Mouse (Mus musculus): ENCODE measurements around the gene Ispd. TPM values are rescaled to one million over a fixed set of nuclear protein-coding genes. Genes with fewer than 3 reads are reported as not detected.
A peak's percentile ranks its signal among the peaks of the same experiment; 100 is the strongest.

Gene Ispd
- polyA plus RNA-seq, 1 experiment from 2014 or later: 13.9 TPM

DNA sequence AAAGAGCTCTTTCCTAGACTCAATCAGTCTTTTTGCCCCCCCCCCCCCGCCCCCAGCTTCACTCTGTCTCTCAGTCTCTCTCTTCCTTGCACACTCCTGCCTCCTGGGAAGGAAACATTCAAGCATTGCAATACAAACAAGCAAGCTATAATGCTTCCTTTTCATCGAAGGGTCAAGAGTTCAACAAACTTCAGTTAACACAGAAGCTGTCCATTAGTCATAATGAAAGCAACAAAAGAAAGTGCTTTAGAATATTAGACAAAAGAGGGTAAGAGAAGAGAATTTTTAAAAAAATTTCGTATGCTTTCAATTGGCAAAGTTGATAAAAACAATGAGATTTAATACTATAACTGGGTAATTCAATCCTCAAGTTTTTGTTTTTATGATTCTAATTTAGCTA lies 996 bp upstream of the Ispd start:
- Histone ChIP-seq H3K4me3 (ENCODE audit: low read length) (no peak overlapping the region), H3K27me3 (replicated peaks; ENCODE audit: control insufficient read depth, insufficient read depth, low read length) (no peaks in the 10 kb centered on the region), H3K27ac (ENCODE audit: low read depth, low read length) (no peak overlapping the region), H3K4me2 (ENCODE audit: low read length) (no peak overlapping the region), H3K4me1 (ENCODE audit: control insufficient read depth, insufficient read depth, low read depth, low read length) (peaks cover 3% of the 10 kb centered on the region; the same call in 1 of the 2 replicates), H3K9ac (ENCODE audit: low read depth, low read length) (no peak overlapping the region), H3K36me3 (ENCODE audit: control insufficient read depth, insufficient read depth, low read length) (no peaks in the 10 kb centered on the region), H3K9me3 (ENCODE audit: control insufficient read depth, low read length) (no peaks in the 10 kb centered on the region)
- 18% methylated on average over 3 of the region's 3 CpGs for WGBS
- no peak for ATAC-seq

DNA sequence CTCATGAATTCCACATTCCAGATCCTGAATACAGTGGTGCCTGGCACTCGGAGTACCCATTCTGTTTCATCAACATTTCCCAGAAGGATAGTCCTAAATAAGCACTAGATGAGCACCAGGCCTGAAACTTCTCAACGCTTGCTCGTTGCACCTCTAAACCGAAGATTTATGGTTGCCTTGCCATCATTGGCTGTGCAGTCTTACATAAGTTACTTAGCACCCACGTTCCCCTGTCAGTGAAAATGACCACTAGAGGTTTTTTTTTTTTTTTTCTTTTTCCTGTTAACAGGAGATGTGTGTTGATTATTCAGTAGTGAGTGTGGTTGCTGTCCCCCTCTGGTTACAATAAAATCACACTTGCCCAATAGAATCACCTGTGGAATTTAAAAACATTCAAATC lies 444 bp upstream of the Ispd start:
- Histone ChIP-seq H3K9ac (ENCODE audit: low read depth, low read length) (no peak overlapping the region; the same call in 1 of the 2 replicates), H3K4me2 (ENCODE audit: low read length) (peak overlapping the region; percentile 71), H3K9me3 (ENCODE audit: control insufficient read depth, low read length) (no peaks in the 10 kb centered on the region), H3K36me3 (ENCODE audit: control insufficient read depth, insufficient read depth, low read length) (no peaks in the 10 kb centered on the region), H3K4me3 (ENCODE audit: low read length) (no peak overlapping the region), H3K27me3 (replicated peaks; ENCODE audit: control insufficient read depth, insufficient read depth, low read length) (no peaks in the 10 kb centered on the region), H3K27ac (ENCODE audit: low read depth, low read length) (no peak overlapping the region), H3K4me1 (ENCODE audit: control insufficient read depth, insufficient read depth, low read depth, low read length) (peaks cover 3% of the 10 kb centered on the region; the same call in 1 of the 2 replicates)
- 31% methylated on average over 5 of the region's 5 CpGs for WGBS
- no peak for ATAC-seq

DNA sequence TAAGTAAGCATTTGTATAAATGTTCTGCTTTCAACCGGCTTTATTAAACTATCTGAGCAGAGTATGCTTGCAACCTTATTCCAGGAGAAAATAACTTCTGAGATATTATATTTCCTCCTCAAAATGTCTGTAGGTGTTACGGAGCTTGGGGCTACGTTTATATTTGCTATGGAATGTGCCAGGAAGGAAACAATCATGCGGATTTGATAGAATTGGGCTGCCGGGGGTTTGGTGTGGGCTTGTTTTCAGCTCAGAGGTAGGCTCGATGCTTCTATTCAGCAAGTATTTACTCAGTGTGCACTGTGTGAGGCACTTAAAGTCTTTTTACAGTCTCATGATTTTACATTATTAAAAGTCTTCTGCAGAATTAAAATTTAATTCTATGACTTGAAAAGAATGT lies 4.1 kb downstream of the Ispd start:
- no peak for ATAC-seq

DNA sequence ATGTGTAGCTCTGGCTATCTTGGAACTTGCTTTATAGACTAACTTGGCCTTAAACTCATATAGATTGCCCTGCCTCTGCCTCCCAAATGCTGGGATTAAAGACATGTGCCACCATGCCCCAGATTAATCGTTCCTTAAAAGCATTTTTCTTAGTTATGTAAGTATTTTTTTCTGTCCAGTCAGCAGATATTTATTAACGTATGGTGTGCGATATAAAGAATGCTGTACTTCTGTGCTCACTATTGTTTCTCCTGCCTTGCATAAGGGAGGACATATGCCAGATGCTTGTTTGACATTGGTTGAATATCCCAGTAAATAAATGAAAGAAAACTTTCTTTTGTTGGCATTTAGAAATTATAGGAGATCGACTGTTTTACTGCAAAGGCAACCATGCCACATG lies 5.7 kb downstream of the Ispd start:
- H3K9me3 ChIP-seq (ENCODE audit: control insufficient read depth, low read length): no peaks in the 10 kb centered on the region
- no peak overlapping the region for H3K4me2 ChIP-seq (ENCODE audit: low read length)
- no peaks in the 10 kb centered on the region for H3K36me3 ChIP-seq (ENCODE audit: control insufficient read depth, insufficient read depth, low read length)
- no peaks in the 10 kb centered on the region for H3K4me1 ChIP-seq (ENCODE audit: control insufficient read depth, insufficient read depth, low read depth, low read length)
- no peak for ATAC-seq
- 93% methylated on average over 4 of the region's 4 CpGs for WGBS
- H3K27me3 ChIP-seq (replicated peaks; ENCODE audit: control insufficient read depth, insufficient read depth, low read length): no peaks in the 10 kb centered on the region
- H3K9ac ChIP-seq (ENCODE audit: low read depth, low read length): no peak overlapping the region
- no peak overlapping the region for H3K27ac ChIP-seq (ENCODE audit: low read depth, low read length)
- H3K4me3 ChIP-seq (ENCODE audit: low read length): no peak overlapping the region

More for the DNA sequence above, 4.1 kb downstream of the Ispd start:
- Histone ChIP-seq H3K9ac (ENCODE audit: low read depth, low read length) (no peak overlapping the region), H3K36me3 (ENCODE audit: control insufficient read depth, insufficient read depth, low read length) (no peaks in the 10 kb centered on the region), H3K27me3 (replicated peaks; ENCODE audit: control insufficient read depth, insufficient read depth, low read length) (no peaks in the 10 kb centered on the region), H3K4me2 (ENCODE audit: low read length) (no peak overlapping the region), H3K9me3 (ENCODE audit: control insufficient read depth, low read length) (no peaks in the 10 kb centered on the region), H3K4me3 (ENCODE audit: low read length) (no peak overlapping the region), H3K4me1 (ENCODE audit: control insufficient read depth, insufficient read depth, low read depth, low read length) (peaks cover 3% of the 10 kb centered on the region; the same call in 1 of the 2 replicates), H3K27ac (ENCODE audit: low read depth, low read length) (no peak overlapping the region)
- 73% methylated on average over 6 of the region's 6 CpGs for WGBS

DNA sequence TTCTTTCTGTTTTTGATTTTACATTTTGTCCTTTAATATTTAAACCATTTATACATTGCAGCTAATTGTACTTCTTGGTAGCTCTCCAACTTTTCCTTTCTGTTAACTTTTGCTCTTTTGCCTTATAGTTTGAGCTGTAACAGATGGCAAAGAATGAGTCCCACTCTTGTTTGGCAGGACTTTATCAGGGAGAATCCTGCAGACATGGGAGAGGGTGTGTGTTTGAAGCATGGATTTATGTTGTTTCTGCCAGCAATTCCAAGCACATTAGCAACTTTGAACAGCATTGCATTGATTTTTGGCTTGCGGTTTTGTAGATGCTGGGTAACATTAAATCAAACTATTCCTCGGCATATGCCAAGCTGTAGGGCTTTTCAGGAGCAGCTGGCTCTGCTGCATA lies 13.9 kb downstream of the Ispd start:
- WGBS: 73% methylated on average over 2 of the region's 2 CpGs
- no peak overlapping the region for H3K9ac ChIP-seq (ENCODE audit: low read depth, low read length)
- H3K4me2 ChIP-seq (ENCODE audit: low read length): no peak overlapping the region
- peaks cover 7% of the 10 kb centered on the region; the same call in 1 of the 2 replicates for H3K36me3 ChIP-seq (ENCODE audit: control insufficient read depth, insufficient read depth, low read length)
- H3K4me1 ChIP-seq (ENCODE audit: control insufficient read depth, insufficient read depth, low read depth, low read length): no peaks in the 10 kb centered on the region
- peaks cover 9% of the 10 kb centered on the region for H3K9me3 ChIP-seq (ENCODE audit: control insufficient read depth, low read length)
- no peaks in the 10 kb centered on the region for H3K27me3 ChIP-seq (replicated peaks; ENCODE audit: control insufficient read depth, insufficient read depth, low read length)
- ATAC-seq: 0 out of 2 replicates have a peak, but pooled peaks have one; percentile 48
- no peak overlapping the region for H3K4me3 ChIP-seq (ENCODE audit: low read length)
- no peak overlapping the region for H3K27ac ChIP-seq (ENCODE audit: low read depth, low read length)

DNA sequence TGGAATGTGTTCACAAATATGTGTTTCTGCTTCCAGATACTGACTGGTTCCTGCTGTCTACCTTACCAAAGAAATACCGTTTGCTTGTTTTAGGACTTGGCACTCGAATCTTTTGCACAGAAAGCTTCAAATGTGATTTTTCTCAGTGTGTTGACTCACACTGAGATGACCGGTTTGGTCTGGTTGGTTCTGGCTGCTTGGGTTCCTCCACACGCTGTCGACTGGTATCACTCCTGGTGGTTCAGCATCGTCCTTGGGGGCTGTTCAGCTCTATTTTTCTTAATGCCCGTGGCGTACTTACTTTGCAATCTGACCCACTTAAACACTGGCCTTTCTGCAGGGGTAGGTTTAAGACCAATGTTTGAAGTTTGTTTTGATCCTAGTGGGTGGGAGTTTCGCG lies 42.4 kb downstream of the Ispd start:
- Histone ChIP-seq H3K9ac (ENCODE audit: low read depth, low read length) (no peak overlapping the region), H3K27me3 (replicated peaks; ENCODE audit: control insufficient read depth, insufficient read depth, low read length) (no peaks in the 10 kb centered on the region), H3K4me2 (ENCODE audit: low read length) (no peak overlapping the region), H3K36me3 (ENCODE audit: control insufficient read depth, insufficient read depth, low read length) (peaks cover 2% of the 10 kb centered on the region; the same call in 1 of the 2 replicates), H3K9me3 (ENCODE audit: control insufficient read depth, low read length) (no peaks in the 10 kb centered on the region), H3K4me3 (ENCODE audit: low read length) (no peak overlapping the region), H3K27ac (ENCODE audit: low read depth, low read length) (no peak overlapping the region), H3K4me1 (ENCODE audit: control insufficient read depth, insufficient read depth, low read depth, low read length) (no peaks in the 10 kb centered on the region)
- ATAC-seq: no peak
- 84% methylated on average over 10 of the region's 10 CpGs for WGBS

DNA sequence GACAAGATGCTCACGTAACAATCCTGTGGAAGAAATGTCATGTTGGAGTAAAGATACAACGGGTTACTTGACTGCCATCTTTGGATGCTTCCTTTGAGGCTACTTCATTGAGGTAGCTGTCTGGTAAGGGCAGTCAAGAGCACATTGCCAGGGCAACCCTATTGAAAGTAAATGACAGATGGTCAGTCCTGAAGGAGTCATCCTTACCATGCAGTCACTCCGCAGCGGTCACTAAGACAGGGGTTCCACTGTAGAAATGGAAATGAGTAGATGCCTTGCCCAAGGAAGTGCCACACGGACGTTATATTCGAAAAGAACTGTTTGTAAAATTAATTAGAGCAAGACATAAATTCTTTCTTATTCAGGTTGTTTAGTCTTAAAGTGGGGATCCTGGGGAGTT lies 44.0 kb downstream of the Ispd start:
- no peak overlapping the region for H3K4me2 ChIP-seq (ENCODE audit: low read length)
- H3K9me3 ChIP-seq (ENCODE audit: control insufficient read depth, low read length): no peaks in the 10 kb centered on the region
- H3K4me3 ChIP-seq (ENCODE audit: low read length): no peak overlapping the region
- H3K27me3 ChIP-seq (replicated peaks; ENCODE audit: control insufficient read depth, insufficient read depth, low read length): no peaks in the 10 kb centered on the region
- no peak overlapping the region for H3K27ac ChIP-seq (ENCODE audit: low read depth, low read length)
- WGBS: 52% methylated on average over 7 of the region's 7 CpGs
- H3K4me1 ChIP-seq (ENCODE audit: control insufficient read depth, insufficient read depth, low read depth, low read length): no peaks in the 10 kb centered on the region
- ATAC-seq: no peak
- no peak overlapping the region for H3K9ac ChIP-seq (ENCODE audit: low read depth, low read length)
- H3K36me3 ChIP-seq (ENCODE audit: control insufficient read depth, insufficient read depth, low read length): peaks cover 2% of the 10 kb centered on the region; the same call in 1 of the 2 replicates

DNA sequence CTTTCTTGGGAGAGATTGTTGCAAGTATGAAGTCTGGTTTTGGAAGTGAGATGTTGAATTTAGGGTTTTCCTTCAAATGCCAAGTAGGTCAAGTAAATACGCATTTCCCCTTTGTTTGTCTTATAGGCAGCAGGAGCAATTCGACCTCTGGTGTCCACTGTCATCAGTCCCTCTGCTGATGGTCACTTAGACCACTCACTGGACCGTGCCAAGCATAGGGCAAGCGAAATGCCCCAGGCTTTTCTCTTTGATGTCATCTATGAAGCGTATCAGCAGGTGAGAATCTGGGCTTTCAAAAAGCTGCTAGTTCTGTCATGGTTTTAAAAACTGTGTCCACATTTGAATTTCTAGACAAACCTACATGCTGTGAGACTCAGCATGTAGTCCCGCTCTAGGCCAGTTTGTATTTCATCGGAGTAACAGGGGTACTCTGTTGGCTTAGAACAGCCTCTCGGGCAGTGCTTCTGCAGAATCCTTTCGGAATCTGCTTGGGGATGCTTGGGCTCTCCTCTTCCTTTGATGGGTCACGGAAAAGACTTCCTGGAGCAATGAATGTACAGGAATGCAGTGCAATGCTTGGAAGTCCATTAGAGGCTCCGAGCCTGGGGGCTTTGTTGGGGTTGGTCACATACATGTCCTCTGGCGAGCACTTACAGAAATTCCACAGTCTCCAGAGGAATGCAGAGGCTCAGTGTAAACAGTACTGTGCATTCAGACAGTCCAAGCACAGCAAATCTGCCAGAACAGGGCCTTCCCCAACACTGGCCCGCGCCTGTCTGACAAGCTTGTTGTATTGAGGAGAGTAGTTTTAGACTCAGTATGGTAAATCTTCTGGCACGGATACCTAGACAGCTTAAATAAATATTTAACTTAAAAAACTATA lies 45.2 kb downstream of the Ispd start:
- Histone ChIP-seq H3K4me3 (ENCODE audit: low read length) (no peak overlapping the region), H3K27ac (ENCODE audit: low read depth, low read length) (peak overlapping the region; percentile 12; the same call in 1 of the 2 replicates), H3K4me2 (ENCODE audit: low read length) (no peak overlapping the region; the same call in 1 of the 2 replicates), H3K36me3 (ENCODE audit: control insufficient read depth, insufficient read depth, low read length) (peaks cover 2% of the 10 kb centered on the region; the same call in 1 of the 2 replicates), H3K4me1 (ENCODE audit: control insufficient read depth, insufficient read depth, low read depth, low read length) (no peaks in the 10 kb centered on the region), H3K27me3 (replicated peaks; ENCODE audit: control insufficient read depth, insufficient read depth, low read length) (no peaks in the 10 kb centered on the region), H3K9me3 (ENCODE audit: control insufficient read depth, low read length) (no peaks in the 10 kb centered on the region), H3K9ac (ENCODE audit: low read depth, low read length) (no peak overlapping the region)
- WGBS: 60% methylated on average over 15 of the region's 15 CpGs
- peak; percentile 60; the same call in 1 of the 2 replicates for ATAC-seq

DNA sequence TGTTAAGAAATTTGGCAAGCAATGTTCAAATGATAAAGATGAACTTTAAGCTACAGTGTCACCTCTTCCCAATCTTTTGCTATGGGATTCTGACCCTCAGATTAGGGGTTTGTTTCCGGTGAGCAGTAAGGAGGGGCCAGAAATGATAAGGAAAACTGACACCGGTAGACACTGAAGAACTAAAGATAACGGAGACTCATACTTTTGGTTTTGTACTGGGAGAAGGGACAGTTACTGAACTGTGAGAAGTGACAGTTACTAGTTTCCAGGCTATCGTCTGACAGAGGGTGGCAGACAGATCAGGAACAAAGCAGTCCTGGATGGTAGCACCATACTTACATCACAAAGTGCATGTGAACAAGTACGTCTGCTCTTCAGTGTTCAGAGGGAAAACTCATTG lies 55.7 kb downstream of the Ispd start:
- no peaks in the 10 kb centered on the region for H3K27me3 ChIP-seq (replicated peaks; ENCODE audit: control insufficient read depth, insufficient read depth, low read length)
- no peaks in the 10 kb centered on the region for H3K36me3 ChIP-seq (ENCODE audit: control insufficient read depth, insufficient read depth, low read length)
- no peaks in the 10 kb centered on the region for H3K4me1 ChIP-seq (ENCODE audit: control insufficient read depth, insufficient read depth, low read depth, low read length)
- H3K9ac ChIP-seq (ENCODE audit: low read depth, low read length): no peak overlapping the region
- no peak overlapping the region for H3K27ac ChIP-seq (ENCODE audit: low read depth, low read length)
- ATAC-seq: no peak
- H3K4me2 ChIP-seq (ENCODE audit: low read length): no peak overlapping the region
- no peaks in the 10 kb centered on the region for H3K9me3 ChIP-seq (ENCODE audit: control insufficient read depth, low read length)
- no peak overlapping the region for H3K4me3 ChIP-seq (ENCODE audit: low read length)
- 82% methylated on average over 5 of the region's 5 CpGs for WGBS
